ENCODE assay signal across 8 mouse cellular contexts in the genomic region with DNA sequence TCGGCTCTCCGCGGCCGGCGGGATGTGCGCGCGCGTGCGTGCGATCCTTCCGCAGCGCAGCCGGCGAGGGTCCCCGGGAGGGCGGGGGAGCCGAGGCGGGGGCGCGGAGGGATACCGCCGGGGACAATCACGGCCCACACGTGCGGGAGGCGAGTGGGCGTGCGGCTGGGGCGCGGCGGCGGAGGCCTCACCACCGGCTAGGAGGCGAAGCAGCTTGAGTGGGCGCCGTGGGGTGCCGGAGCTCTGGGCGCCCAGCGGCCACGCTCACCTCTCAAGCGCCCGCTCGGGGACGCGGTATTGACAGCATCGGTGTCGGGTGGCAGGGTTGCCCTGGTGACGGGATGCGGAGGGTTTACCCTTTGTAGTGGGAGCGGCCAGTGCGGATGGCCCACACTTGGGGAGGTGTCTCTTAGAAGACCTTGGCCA. TPM values are rescaled to one million over a fixed set of nuclear protein-coding genes. Genes with fewer than 3 reads are reported as not detected.
DNase-seq lines count a peak whose midpoint lies in the region; ATAC-seq and TF ChIP-seq lines count a peak whose summit lies in the region.

A gene (minus strand): TSS at position 320 of the 426 bp plus-strand sequence.

- no peak for TF ChIP-seq POLR2A in small intestine, adult 2 months (IDR thresholded peaks at IDR 0.05; ENCODE audit: low read depth, low read length)

- 0% methylated on average over 45 of the region's 52 CpGs for WGBS in intestine, embryonic 15.5 days
- under 1% methylated on average over 42 of the region's 52 CpGs for WGBS in midbrain, embryonic 11.5 days
- under 1% methylated on average over 52 of the region's 52 CpGs for WGBS in small intestine, adult 2 months

- H3K36me3 ChIP-seq in intestine, embryonic 15.5 days: 0 out of 2 replicates have a peak, but pooled peaks cover 2% of the 10 kb centered on the region
- peaks cover 8% of the 10 kb centered on the region for H3K36me3 ChIP-seq in midbrain, embryonic 11.5 days (ENCODE audit: control insufficient read depth, insufficient read depth, low read length)
- no peaks in the 10 kb centered on the region for H3K36me3 ChIP-seq in small intestine, adult 2 months (ENCODE audit: control insufficient read depth, insufficient read depth, low read length)

- TF ChIP-seq CTCF in small intestine, adult 2 months (IDR thresholded peaks at IDR 0.05; ENCODE audit: extremely low read depth, insufficient read length, insufficient replicate concordance, low read depth, low read length): no peak

- ATAC-seq in intestine, embryonic 15.5 days: peak; percentile 86
- ATAC-seq in midbrain, embryonic 11.5 days (ENCODE audit: low FRiP score): peak; percentile 88
- ATAC-seq in erythroid progenitor cell, adult 5-6 weeks (replicated peaks; ENCODE audit: low FRiP score, poor library complexity, severe bottlenecking): no peak

- H3K4me1 ChIP-seq in intestine, embryonic 15.5 days (replicated peaks): no peaks in the 10 kb centered on the region
- peaks cover 11% of the 10 kb centered on the region for H3K4me1 ChIP-seq in midbrain, embryonic 11.5 days (ENCODE audit: control insufficient read depth, insufficient read depth, low read length)
- H3K4me1 ChIP-seq in small intestine, adult 2 months (ENCODE audit: control insufficient read depth, insufficient read depth, insufficient read length, low read length): peaks cover 2% of the 10 kb centered on the region

- peak within 1 kb of the TSS; percentile 92 for H3K4me3 ChIP-seq in intestine, embryonic 15.5 days (replicated peaks)
- H3K4me3 ChIP-seq in midbrain, embryonic 11.5 days (ENCODE audit: low read depth, low read length): peak within 1 kb of the TSS; percentile 79
- H3K4me3 ChIP-seq in small intestine, adult 2 months (ENCODE audit: low read depth, low read length): peak within 1 kb of the TSS; percentile 98

- intact Hi-C loops in left cerebral cortex, postnatal 4 days (cut with DNase I): loop anchor here (5.0 kb wide), 1 partner anchor 275 kb away; no protein-coding TSS in a partner anchor

- H3K9me3 ChIP-seq in intestine, embryonic 15.5 days: no peaks in the 10 kb centered on the region
- H3K9me3 ChIP-seq in midbrain, embryonic 11.5 days (ENCODE audit: control insufficient read depth, low read length): no peaks in the 10 kb centered on the region

- peak within 1 kb of the TSS; percentile 92 for H3K27ac ChIP-seq in intestine, embryonic 15.5 days
- peak within 1 kb of the TSS; percentile 94 for H3K27ac ChIP-seq in midbrain, embryonic 11.5 days (ENCODE audit: low read depth, low read length)
- H3K27ac ChIP-seq in small intestine, adult 2 months (ENCODE audit: insufficient read depth, low read depth, low read length): no peak within 1 kb of the TSS

- peak within 1 kb of the TSS; percentile 72 for H3K9ac ChIP-seq in intestine, embryonic 15.5 days
- H3K9ac ChIP-seq in midbrain, embryonic 11.5 days (ENCODE audit: low read length): peak within 1 kb of the TSS; percentile 84

- H3K4me2 ChIP-seq in intestine, embryonic 15.5 days (replicated peaks): peak within 1 kb of the TSS; percentile 91
- H3K4me2 ChIP-seq in midbrain, embryonic 11.5 days: peak within 1 kb of the TSS; percentile 43

- no peaks in the 10 kb centered on the region for H3K27me3 ChIP-seq in intestine, embryonic 15.5 days (replicated peaks)
- H3K27me3 ChIP-seq in midbrain, embryonic 11.5 days (ENCODE audit: control insufficient read depth, insufficient read depth, low read length): no peaks in the 10 kb centered on the region
- 0 out of 2 replicates have a peak, but pooled peaks cover 6% of the 10 kb centered on the region for H3K27me3 ChIP-seq in small intestine, adult 2 months (ENCODE audit: control insufficient read depth, insufficient read depth, low read length)

- peak; percentile 60 to 65 for DNase-seq in adrenal gland, adult 18-20 months (ENCODE audit: low spot score in 2 of 2)
- DNase-seq in embryo, embryonic 10.5 days (ENCODE audit: low spot score): peak; percentile 86
- DNase-seq in gastrocnemius, postnatal 4 days (ENCODE audit: low spot score in 2 of 2): peak; percentile 78 to 84
- DNase-seq in left cerebral cortex, postnatal 4 days: peak; percentile 92
- peak; percentile 98 for DNase-seq in midbrain, embryonic 11.5 days (ENCODE audit: low spot score, missing footprints)

RNA-seq across cellular contexts. Expression of the gene that starts here (rescaled TPM):
- total RNA-seq in adrenal gland, adult 18-20 months (2021): 10 to 100 TPM; 34.1 to 45.3 TPM
- total RNA-seq in gastrocnemius, postnatal 4 days (2021): 100 to 1,000 TPM; 106 to 114 TPM
- 75.2 and 85.1 TPM in 2 replicates for polyA plus RNA-seq in intestine, embryonic 15.5 days (2015; fragmentation: Nextera tagmentation; extraction: Ambion mirVana)
- 100 to 1,000 TPM; 477 to 480 TPM for total RNA-seq in left cerebral cortex, postnatal 4 days (2021)
- 305 and 315 TPM in 2 replicates for polyA plus RNA-seq in midbrain, embryonic 11.5 days (2014; fragmentation: Nextera tagmentation; extraction: Ambion mirVana)
- 0.33 and 0.95 TPM in 2 replicates for polyA plus RNA-seq in small intestine, adult 2 months (2012; rRNA removed)
- total RNA-seq in erythroid progenitor cell, adult 5-6 weeks (2015; ENCODE audit: low replicate concordance): 1.1 TPM in 1 of 2 replicates, not detected in the other
- total RNA-seq in erythroid progenitor cell, adult 5-6 weeks (2017; ENCODE audit: low replicate concordance): not detected in 2 replicates

Comparison
In these comparisons a context has a peak if more than half of its experiments do, and no peak if none do; other contexts are left out.
1. RNA of the gene that starts here (total RNA-seq): 477 to 480 TPM in left cerebral cortex, postnatal 4 days, 106 to 114 TPM in gastrocnemius, postnatal 4 days and 34.1 to 45.3 TPM in adrenal gland, adult 18-20 months; 1.1 TPM in erythroid progenitor cell, adult 5-6 weeks; every median in the first group is over 10 times any median in the second.
2. RNA of the gene that starts here (total RNA-seq): 477 to 480 TPM in left cerebral cortex, postnatal 4 days; 106 to 114 TPM in gastrocnemius, postnatal 4 days and 34.1 to 45.3 TPM in adrenal gland, adult 18-20 months; every median in the first group is over 4 times any median in the second.
3. RNA of the gene that starts here (polyA plus RNA-seq): 305 to 315 TPM in midbrain, embryonic 11.5 days and 75.2 to 85.1 TPM in intestine, embryonic 15.5 days; 0.33 to 0.95 TPM in small intestine, adult 2 months; every median in the first group is over 10 times any median in the second.
4. Peak in every context shown above with its lines, with median percentiles within 50 percentile points of each other: DNase-seq and H3K4me3 ChIP-seq.